Mouse (Mus musculus) stomach, embryonic 16.5 days (tissue): ENCODE results near the gene Trak1. TPM values are rescaled to one million over a fixed set of nuclear protein-coding genes. Genes with fewer than 3 reads are reported as not detected.

Experiments used
- ATAC-seq: fragments of 200-750 bp; cut with Nextera tagmentation; 2 replicates; pipeline ENCODE4 v1.8.0; 2017; ENCODE audit warnings: moderate number of reproducible peaks, moderate TSS enrichment; ENCODE audit not compliant: insufficient read depth, low FRiP score
- H3K27ac ChIP-seq: fragments of 300-500 bp; sonication (generic); 2 replicates; pipeline ENCODE4 v1.5.1; 2014; ENCODE audit warnings: low read length
- H3K27me3 ChIP-seq: fragments of 300-500 bp; sonication (generic); 2 replicates; pipeline ENCODE4 v1.6.1; 2014; ENCODE audit warnings: low read length, control low read depth, mixed read lengths; ENCODE audit not compliant: control insufficient read depth, insufficient read depth
- H3K36me3 ChIP-seq: fragments of 300-500 bp; sonication (generic); 2 replicates; pipeline ENCODE4 v1.6.1; 2014; ENCODE audit warnings: low read length; ENCODE audit not compliant: control insufficient read depth, insufficient read depth
- H3K4me1 ChIP-seq: fragments of 300-500 bp; sonication (generic); 2 replicates; pipeline ENCODE4 v1.6.1; 2014; ENCODE audit warnings: low read length, control low read depth, mixed read lengths; ENCODE audit not compliant: control insufficient read depth, insufficient read depth
- H3K4me2 ChIP-seq: fragments of 300-500 bp; sonication (generic); 2 replicates; pipeline ENCODE4 v1.6.1; 2014; ENCODE audit warnings: low read depth, low read length, mixed read lengths
- H3K4me3 ChIP-seq: fragments of 300-500 bp; sonication (generic); replicated peaks from 2 replicates; pipeline ENCODE4 v1.5.1; 2014; ENCODE audit warnings: mild to moderate bottlenecking, low read length
- H3K9ac ChIP-seq: fragments of 300-500 bp; sonication (generic); 2 replicates; pipeline ENCODE4 v1.6.1; 2014; ENCODE audit warnings: low read length
- H3K9me3 ChIP-seq: fragments of 300-500 bp; sonication (generic); replicated peaks from 2 replicates; pipeline ENCODE4 v1.6.1; 2016; ENCODE audit warnings: low read length, control low read depth; ENCODE audit not compliant: control insufficient read depth
- WGBS: fragments of 180-500 bp; shearing (Covaris S2); extraction: QIAGEN DNeasy Blood & Tissue Kit; methylation state at CpG from one replicate; pipeline ENCODE4 v1.1.7; 2014; 5-methylcytosine and 5-hydroxymethylcytosine counted together
- polyA plus RNA-seq: library from polyadenylated mRNA; unstranded; fragments of >200 nt; fragmentation: Nextera tagmentation; extraction: Ambion mirVana; gene quantifications from 2 replicates; pipeline ENCODE4 v1.2.1, GENCODE M21; 2015

Trak1 gene
- polyA plus RNA-seq, 1 experiment from 2014 or later = 24.1 TPM

GRCm38 (mm10) chr9:121366135-121366863 is 69.0 kb downstream of the Trak1 start:
- Histone ChIP-seq H3K27me3 (no peaks in the 10 kb centered on the region), H3K9me3 (no peaks in the 10 kb centered on the region), H3K4me1 (peaks cover 24% of the 10 kb centered on the region), H3K4me2 (no peak overlapping the region), H3K4me3 (no peak overlapping the region), H3K36me3 (peaks cover 4% of the 10 kb centered on the region; the same call in 1 of the 2 replicates), H3K9ac (no peak overlapping the region), H3K27ac (peak overlapping the region; percentile 59; the same call in 1 of the 2 replicates)
- 69% methylated on average over 18 of the region's 18 CpGs for WGBS
- no peak for ATAC-seq

GRCm38 (mm10) chr9:121366864-121367245 is 69.6 kb downstream of the Trak1 start:
- Histone ChIP-seq H3K9ac (0 out of 2 replicates have a peak overlapping the region, but pooled peaks have one; percentile 14), H3K27me3 (no peaks in the 10 kb centered on the region), H3K4me2 (no peak overlapping the region), H3K4me3 (no peak overlapping the region), H3K27ac (peak overlapping the region; percentile 59), H3K36me3 (peaks cover 4% of the 10 kb centered on the region; the same call in 1 of the 2 replicates), H3K4me1 (peaks cover 26% of the 10 kb centered on the region), H3K9me3 (no peaks in the 10 kb centered on the region)
- 67% methylated on average over 12 of the region's 12 CpGs for WGBS
- ATAC-seq = no peak

- Histone ChIP-seq H3K36me3 (peaks cover 2% of the 10 kb centered on the region; the same call in 1 of the 2 replicates), H3K4me1 (peaks cover 48% of the 10 kb centered on the region), H3K27me3 (no peaks in the 10 kb centered on the region), H3K27ac (no peak overlapping the region), H3K9ac (no peak overlapping the region), H3K4me2 (no peak overlapping the region), H3K9me3 (no peaks in the 10 kb centered on the region), H3K4me3 (no peak overlapping the region)
- ATAC-seq = no peak
- 72% methylated on average over 6 of the region's 6 CpGs for WGBS
Measured at GRCm38 (mm10) chr9:121369573-121369972, 72.3 kb downstream of the Trak1 start.

GRCm38 (mm10) chr9:121371346-121371891 is 74.1 kb downstream of the Trak1 start:
- H3K36me3 ChIP-seq = no peaks in the 10 kb centered on the region
- no peaks in the 10 kb centered on the region for H3K9me3 ChIP-seq
- WGBS = 1% methylated on average over 18 of the region's 18 CpGs
- H3K9ac ChIP-seq = peak overlapping the region; percentile 66
- peak overlapping the region; percentile 55 for H3K4me2 ChIP-seq
- peak overlapping the region; percentile 35 for H3K4me3 ChIP-seq
- peak overlapping the region; percentile 82 for H3K27ac ChIP-seq
- peak; percentile 95 for ATAC-seq
- H3K27me3 ChIP-seq = no peaks in the 10 kb centered on the region
- peaks cover 48% of the 10 kb centered on the region for H3K4me1 ChIP-seq

GRCm38 (mm10) chr9:121371946-121372646 is 74.8 kb downstream of the Trak1 start:
- Histone ChIP-seq H3K27me3 (no peaks in the 10 kb centered on the region), H3K27ac (peak overlapping the region; percentile 82), H3K4me1 (peaks cover 45% of the 10 kb centered on the region), H3K4me2 (peak overlapping the region; percentile 55), H3K9ac (peak overlapping the region; percentile 66), H3K36me3 (no peaks in the 10 kb centered on the region), H3K9me3 (no peaks in the 10 kb centered on the region), H3K4me3 (peak overlapping the region; percentile 35)
- peak; percentile 79 for ATAC-seq
- WGBS = 8% methylated on average over 11 of the region's 13 CpGs

GRCm38 (mm10) chr9:121373107-121373506 is 75.8 kb downstream of the Trak1 start:
- 59% methylated on average over 13 of the region's 13 CpGs for WGBS
- Histone ChIP-seq H3K36me3 (no peaks in the 10 kb centered on the region), H3K9ac (no peak overlapping the region), H3K9me3 (no peaks in the 10 kb centered on the region), H3K4me2 (no peak overlapping the region), H3K4me3 (no peak overlapping the region), H3K4me1 (peaks cover 45% of the 10 kb centered on the region), H3K27me3 (no peaks in the 10 kb centered on the region), H3K27ac (no peak overlapping the region)
- ATAC-seq = no peak

- Histone ChIP-seq H3K9me3 (no peaks in the 10 kb centered on the region), H3K4me2 (no peak overlapping the region), H3K4me1 (peaks cover 45% of the 10 kb centered on the region), H3K36me3 (no peaks in the 10 kb centered on the region), H3K4me3 (no peak overlapping the region), H3K27me3 (no peaks in the 10 kb centered on the region), H3K9ac (no peak overlapping the region), H3K27ac (no peak overlapping the region)
- no peak for ATAC-seq
- 68% methylated on average over 4 of the region's 4 CpGs for WGBS
Measured at GRCm38 (mm10) chr9:121373512-121373911, 76.2 kb downstream of the Trak1 start.

- ATAC-seq = 0 out of 2 replicates have a peak, but pooled peaks have one; percentile 20
- peaks cover 45% of the 10 kb centered on the region for H3K4me1 ChIP-seq
- no peak overlapping the region for H3K4me2 ChIP-seq
- 30% methylated on average over 9 of the region's 9 CpGs for WGBS
- H3K4me3 ChIP-seq = no peak overlapping the region
- H3K9ac ChIP-seq = peak overlapping the region; percentile 30; the same call in 1 of the 2 replicates
- H3K9me3 ChIP-seq = no peaks in the 10 kb centered on the region
- no peaks in the 10 kb centered on the region for H3K27me3 ChIP-seq
- H3K27ac ChIP-seq = peak overlapping the region; percentile 57
- H3K36me3 ChIP-seq = no peaks in the 10 kb centered on the region
Measured at GRCm38 (mm10) chr9:121374076-121374863, 77.0 kb downstream of the Trak1 start.
